Mouse (Mus musculus): ENCODE results near the gene Olfr541.
"Not testable (repeated sequence)": the region's sequence is repeated elsewhere in the genome, so short reads cannot be mapped to it uniquely, and the experiment has no call there.

The Olfr541 gene

DNA sequence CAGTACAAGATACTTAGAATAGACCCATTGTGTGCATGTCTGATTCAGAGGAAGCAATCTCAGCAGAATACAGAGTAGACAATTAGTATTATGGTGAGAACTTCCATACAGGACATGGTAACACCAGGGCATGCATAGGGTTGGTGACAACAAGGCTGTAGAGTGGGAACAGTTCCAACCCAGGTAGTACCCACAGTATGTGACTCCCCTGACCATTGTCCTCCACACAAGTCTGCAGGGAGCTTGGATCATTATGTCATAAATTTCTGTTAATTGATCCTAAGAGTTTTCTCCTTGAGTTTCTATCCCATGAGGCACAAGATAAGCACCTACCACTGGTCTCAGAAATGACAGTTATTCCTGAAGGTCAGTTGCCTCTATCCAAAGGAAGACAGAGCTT is at the start of gene Olfr541:
Gene Olfr541 (plus strand): TSS at position 301 of the 400 bp plus-strand sequence.
- no peak for ATAC-seq (ENCODE audit: insufficient number of reproducible peaks, low FRiP score, low TSS enrichment)

DNA sequence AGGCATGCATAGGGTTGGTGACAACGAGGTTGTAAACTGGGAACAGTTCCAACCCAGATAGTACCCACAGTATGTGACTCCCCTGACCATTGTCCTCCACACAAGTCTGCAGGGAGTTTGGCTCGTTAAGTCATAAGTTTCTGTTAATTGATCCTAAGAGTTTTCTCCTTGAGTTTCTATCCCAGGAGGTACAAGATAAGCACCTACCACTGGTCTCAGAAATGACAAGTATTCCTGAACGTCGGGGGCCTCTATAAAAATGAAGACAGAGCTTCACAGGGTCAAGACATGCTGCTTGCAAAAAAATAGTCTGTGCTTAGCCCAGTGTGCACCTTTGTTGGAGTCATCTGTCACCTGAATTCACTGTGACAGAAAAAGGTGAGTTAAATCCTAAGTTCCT is 37.4 kb upstream of the Olfr541 start, which contains the start of gene Olfr539:
Gene Olfr539 (plus strand): TSS at position 301 of the 400 bp plus-strand sequence.
- no peak for ATAC-seq (ENCODE audit: insufficient number of reproducible peaks, low FRiP score, low TSS enrichment)

DNA sequence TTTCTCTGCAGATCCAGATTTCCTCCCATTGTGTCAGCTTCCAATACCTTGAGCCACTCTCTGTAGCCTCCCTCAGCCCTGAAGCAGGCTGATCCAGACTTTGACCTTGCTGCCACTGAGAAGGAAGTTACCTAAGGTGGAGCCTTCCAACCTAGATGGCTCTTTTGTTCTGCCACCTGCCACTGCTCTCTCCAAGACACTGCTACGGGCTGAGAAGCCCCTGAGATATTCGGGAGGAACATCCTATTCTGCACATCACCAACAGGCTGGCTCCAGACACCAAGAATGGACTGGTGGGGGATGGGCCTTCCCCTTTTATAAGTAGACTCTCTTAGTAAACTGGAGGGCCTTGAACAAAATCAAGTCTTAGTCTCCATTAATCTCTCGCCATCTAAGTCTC is 26.4 kb upstream of the Olfr541 start:
- not testable (repeated sequence) for ATAC-seq (ENCODE audit: insufficient number of reproducible peaks, low FRiP score, low TSS enrichment)

DNA sequence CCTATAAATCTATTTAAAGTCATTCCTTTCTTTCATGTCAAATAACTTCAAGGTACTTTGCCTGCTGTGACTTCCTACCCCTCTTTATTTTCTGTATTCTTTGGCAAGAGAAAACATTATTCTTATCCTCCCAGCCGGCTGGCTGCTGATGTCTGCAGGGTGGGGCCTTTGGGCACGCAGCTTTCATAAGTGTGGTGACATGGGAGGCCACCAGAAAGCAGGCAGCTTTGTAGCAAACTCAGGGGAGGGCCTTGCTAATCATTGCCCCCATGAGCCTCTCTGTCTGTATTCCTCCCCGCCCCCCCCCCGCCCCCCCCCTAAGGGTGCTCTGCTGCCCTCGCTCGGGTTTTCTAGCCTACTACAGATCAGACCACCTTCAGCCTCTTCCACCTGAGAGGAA is 21.2 kb upstream of the Olfr541 start:
- no peak for ATAC-seq (ENCODE audit: insufficient number of reproducible peaks, low FRiP score, low TSS enrichment)

DNA sequence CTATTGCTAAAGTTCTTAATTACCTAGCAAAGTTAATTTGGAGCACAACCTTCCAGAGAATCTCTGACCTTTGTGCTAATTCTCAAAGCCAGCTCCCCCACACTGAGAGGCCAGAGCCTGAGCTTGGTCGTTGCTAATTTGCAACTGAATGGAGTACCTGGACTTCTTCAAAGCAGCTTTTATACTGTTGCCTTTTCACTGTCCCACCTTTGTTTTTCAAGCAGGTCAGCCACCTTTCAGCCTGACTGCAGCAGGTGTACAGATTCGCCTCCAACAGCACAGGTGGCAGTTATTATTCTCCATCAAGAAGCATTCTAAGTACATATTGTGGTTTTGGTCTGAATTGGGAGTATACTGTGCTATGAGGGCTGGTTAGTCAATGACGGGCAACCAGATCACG is 17.5 kb upstream of the Olfr541 start:
- not testable (repeated sequence) for ATAC-seq (ENCODE audit: insufficient number of reproducible peaks, low FRiP score, low TSS enrichment)

DNA sequence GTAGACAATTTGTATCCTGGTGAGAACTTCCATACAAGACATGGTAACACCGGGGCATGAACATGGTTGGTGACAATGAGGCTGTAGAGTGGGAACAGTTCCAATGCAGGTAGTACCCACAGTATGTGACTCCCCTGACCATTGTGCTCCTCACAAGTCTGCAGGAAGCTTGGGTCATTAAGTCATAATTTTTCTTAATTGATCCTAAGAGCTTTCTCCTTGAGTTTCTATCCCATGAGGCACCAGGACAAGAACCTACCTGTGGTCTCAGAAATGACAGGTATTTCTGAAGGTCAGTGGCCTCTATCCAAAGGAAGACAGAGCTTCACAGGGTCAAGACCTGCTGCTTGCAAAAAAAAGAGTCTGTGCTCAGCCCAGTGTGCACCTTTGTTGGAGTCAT is 15.4 kb upstream of the Olfr541 start, which contains the start of gene Olfr45:
Gene Olfr45 (plus strand): TSS at position 301 of the 400 bp plus-strand sequence.
- ATAC-seq (ENCODE audit: insufficient number of reproducible peaks, low FRiP score, low TSS enrichment) = no peak

DNA sequence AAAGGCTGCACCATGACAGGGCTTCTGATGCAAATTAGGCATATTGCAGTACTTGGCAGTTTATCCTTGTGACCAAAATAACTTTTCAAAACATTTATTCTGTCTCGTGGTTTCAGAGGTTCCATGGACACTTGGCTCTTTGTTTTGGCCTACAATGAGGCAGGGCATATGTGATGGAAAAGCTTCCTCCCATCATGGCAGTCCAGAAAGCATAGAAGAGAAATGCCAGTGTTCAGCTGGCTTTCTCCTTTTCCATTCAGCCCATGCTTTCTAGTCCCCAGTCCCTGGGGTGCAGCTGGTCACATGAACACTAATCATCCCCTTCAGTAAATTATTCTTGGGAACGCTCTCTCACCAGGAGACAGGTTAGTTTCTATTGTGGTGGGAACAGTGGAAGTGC is 9.3 kb downstream of the Olfr541 start:
- no peak for ATAC-seq (ENCODE audit: insufficient number of reproducible peaks, low FRiP score, low TSS enrichment)

DNA sequence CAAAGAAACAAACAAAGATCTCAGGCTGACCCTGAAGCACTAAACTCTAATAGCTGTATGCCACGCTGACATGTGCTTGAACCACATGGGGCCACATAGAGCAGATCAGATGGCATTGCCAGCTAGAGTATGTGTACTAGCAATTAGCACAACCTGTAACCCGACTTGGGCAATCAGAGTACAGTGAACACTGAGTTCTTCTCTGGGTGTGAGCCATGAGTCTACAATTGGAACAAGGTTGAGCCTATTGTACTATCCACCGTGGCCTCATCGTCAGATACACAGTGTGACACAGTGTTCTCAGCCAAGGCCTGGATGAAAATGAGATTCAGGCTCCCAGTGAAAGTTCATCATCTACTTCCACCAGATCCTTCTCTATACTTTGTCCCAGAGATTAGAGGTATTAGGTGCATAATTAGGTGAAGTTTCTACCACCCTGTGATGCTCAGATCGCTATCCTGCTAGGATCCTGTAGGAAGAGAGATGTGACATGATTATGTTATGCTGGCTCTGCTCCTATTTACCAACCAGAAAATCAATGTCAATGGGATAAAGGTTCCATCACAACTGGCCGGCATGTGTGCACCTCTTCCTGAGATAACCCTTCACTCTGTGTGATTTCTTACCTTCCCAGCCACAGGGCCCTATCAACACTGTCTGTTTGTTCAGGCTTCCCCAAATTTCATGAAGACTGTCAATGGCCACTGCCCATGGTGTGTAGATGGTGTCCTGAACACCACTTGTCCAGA is 10.6 kb downstream of the Olfr541 start:
- ATAC-seq (ENCODE audit: insufficient number of reproducible peaks, low FRiP score, low TSS enrichment) = no peak

DNA sequence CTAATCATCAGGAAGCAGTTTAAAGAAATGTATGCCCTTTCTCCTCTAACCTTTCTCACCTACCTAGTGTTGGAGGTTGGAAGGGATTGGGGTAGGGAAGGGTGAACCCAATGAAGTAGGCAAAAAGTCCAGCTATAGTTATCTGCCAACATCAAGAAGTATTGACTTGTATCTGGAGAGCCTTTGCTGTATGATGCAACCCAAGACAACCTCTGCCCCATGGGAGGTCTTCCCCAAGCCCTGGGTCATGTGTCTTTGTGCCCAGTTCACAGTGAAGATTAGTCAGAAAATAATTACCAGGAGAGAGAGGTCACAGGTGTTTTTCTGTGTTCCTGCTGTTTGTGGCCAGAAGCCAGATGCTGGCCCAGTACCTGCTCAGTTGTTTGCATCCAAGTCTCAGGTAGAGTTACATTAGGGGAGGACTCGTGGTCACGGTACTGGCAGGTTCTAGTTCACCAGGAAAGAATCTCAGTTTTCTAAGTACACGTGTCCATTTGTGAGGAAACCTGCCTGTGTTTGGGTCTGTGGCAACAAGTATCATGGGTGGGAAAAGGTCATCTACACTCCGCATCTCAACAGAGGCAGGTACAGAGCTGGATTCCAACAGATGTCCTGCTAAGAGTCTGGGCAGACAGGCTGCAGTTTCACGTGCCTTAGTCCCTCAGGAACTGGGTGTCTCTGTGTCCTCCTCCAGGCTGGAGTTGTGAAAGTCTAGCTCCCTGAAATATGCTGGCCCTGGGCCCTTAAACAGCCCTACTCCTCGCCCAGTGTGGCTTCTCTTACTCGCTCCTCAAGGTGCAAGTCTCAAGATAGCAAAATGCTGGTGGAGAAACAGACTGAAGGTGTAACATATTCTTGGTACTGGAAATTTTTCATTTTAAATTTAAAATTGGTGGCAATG is 20.3 kb downstream of the Olfr541 start:
- ATAC-seq (ENCODE audit: insufficient number of reproducible peaks, low FRiP score, low TSS enrichment) = no peak

DNA sequence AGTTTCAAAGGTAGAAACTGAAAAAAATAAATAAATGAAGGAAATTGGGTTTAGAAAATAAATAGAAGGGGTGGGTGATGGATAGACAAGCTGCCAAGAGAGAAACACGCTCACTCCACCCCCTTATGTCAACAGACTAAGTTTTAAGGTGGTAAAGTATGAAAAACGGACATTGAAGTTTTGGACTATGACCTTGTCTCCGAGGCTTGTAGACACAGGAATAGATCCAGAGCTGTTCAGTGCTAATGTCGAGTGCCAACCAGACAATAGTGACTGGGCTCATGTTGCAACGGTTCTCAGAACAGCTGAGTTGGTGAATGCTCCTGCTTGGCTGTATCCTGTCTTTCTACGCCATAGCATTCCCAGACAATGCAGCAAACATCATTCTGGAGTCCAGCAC is 24.0 kb downstream of the Olfr541 start:
- no peak for ATAC-seq (ENCODE audit: insufficient number of reproducible peaks, low FRiP score, low TSS enrichment)

DNA sequence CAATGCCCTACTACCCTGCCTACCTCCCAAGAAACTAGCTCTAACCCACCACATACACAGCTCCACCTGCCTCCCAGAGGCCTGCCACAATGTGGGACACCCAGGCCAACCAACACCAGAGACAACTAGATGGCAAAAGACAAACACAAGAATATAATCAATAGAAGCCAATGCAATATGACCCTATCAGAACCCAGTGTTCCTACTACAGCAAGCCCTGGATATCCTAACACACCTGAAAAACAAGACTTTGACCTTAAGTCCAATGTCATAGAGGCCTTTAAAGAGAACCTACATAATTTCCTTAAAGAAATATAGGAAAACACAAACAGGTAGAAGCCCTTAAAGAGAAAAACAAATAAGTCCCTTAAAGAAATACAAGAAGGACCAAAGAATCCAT is 28.5 kb downstream of the Olfr541 start:
- ATAC-seq (ENCODE audit: insufficient number of reproducible peaks, low FRiP score, low TSS enrichment) = no peak

DNA sequence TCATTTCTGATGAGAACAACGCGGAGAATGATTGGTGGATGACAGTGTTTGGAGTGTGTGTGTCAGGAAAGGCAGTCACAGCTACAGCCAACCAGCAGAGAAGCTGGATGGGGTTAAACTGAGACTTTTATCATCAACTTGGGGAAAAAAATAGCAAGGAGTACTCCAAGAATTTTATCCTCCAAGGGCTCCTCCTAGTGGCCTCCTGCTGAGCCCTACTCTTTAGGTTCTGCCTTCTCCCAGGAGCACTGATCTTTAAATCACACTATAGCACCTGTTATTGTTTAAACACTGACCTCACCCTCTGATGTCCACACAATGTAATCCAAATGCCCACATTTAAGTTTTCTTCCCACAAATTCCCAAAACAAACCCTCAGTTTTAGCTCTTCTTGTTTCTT is 36.1 kb downstream of the Olfr541 start:
- ATAC-seq (ENCODE audit: insufficient number of reproducible peaks, low FRiP score, low TSS enrichment) = no peak

DNA sequence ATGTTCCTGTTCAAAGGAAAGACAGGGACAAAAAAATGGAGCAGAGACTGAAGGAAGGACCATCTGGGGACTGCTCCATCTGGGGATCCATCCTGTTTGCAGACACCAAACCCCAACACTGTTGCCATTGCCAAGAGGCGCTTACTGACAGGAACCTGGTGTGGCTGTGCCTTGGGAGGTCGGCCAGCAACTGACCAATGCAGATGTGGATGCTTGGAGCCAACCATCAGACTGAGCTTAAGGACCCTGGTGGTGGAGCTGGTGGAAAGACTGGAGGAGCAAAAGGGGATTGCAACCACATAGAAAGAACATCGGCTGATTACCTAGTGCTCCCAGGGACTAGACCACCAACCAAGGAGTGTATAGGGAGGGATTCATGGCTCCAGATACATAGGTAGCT is 50.3 kb downstream of the Olfr541 start:
- no peak for ATAC-seq (ENCODE audit: insufficient number of reproducible peaks, low FRiP score, low TSS enrichment)

DNA sequence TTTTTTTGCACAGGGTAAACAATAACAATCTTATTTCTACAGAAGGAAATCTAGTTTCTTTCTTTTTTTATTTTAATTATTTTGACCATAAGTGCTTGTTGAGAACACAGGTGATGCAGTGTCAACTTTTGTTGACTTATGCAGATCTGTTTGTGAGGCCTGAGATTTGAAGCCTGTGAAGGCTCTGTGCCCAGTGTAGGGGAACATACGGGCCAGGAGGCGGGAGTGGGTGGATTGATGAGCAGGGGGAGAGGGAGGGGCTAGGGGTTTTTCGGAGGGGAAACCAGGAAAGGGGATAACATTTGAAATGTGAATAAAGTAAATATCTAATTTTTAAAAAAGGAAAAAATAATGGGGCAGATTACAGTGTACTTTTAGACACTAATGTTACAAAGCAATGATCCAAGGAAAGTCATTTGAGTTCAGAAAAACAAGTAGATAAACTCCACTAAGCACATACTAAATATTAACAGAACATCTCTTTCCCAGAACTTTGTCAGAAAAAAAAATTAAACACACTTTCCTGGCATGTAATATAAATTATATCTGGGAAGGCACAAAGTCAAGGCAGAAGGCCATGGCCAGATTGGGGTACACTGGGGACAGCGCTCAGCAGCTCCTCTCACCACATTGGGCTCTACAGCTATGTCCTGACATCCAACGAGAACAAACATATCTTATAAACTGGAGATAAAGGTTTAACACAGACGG is 51.2 kb downstream of the Olfr541 start:
- no peak for ATAC-seq (ENCODE audit: insufficient number of reproducible peaks, low FRiP score, low TSS enrichment)

DNA sequence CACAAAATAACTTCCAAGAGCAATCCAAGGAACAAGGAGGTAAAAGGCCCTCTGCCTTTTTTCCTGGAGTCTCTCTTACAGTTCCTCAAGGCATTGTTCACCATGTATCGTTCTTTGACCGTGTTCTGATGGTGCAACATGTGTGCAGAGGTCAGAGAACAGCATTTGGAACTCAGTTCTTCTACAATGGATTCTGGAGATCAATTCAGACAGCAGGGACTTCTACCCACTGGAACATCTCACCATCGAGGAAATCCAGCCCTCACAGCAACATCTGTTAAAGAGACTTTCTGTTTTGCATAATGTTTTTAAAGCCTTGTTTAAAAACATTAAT is 51.7 kb downstream of the Olfr541 start:
- ATAC-seq (ENCODE audit: insufficient number of reproducible peaks, low FRiP score, low TSS enrichment) = no peak

DNA sequence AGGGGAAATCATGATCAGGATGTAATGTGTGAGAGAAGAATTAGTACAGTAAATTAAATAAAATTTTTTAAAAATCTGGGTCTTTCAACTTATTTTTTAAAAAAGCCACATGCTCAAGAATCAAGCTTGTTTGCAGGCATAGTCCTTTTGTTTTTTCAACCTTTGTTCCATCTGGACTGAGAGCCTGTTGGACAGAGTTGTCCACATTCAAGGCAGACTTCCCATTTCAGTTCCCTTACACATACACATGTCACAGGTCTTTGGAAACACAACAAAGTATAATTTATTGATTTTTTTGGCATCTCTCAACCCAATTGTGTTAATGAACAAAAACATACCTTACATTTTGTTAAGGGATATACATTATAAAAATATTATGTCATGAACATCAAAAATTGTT is 57.5 kb downstream of the Olfr541 start:
- ATAC-seq (ENCODE audit: insufficient number of reproducible peaks, low FRiP score, low TSS enrichment) = no peak

Measured in cerebellum, adult (tissue).